Mouse (Mus musculus) lung, embryonic 14.5 days (tissue): Measurements from ENCODE around the gene Cpa2. TPM values are rescaled to one million over a fixed set of nuclear protein-coding genes. Genes with fewer than 3 reads are reported as not detected.

ENCODE experiments used
- ATAC-seq: fragments of 200-750 bp; cut with Nextera tagmentation; 2 replicates; pipeline ENCODE4 v1.8.0; 2017; ENCODE audit warnings: mild to moderate bottlenecking, moderate TSS enrichment, moderate library complexity; ENCODE audit not compliant: insufficient read depth
- DNase-seq: peaks from one replicate; pipeline ENCODE4 v3.0.0-alpha.2; 2015
- H3K27ac ChIP-seq: fragments of 300-500 bp; sonication (generic); 2 replicates; pipeline ENCODE4 v1.5.1; 2014; ENCODE audit warnings: low read depth, mild to moderate bottlenecking, moderate library complexity
- H3K27me3 ChIP-seq: fragments of 300-500 bp; sonication (generic); 2 replicates; pipeline ENCODE4 v1.6.1; 2014; ENCODE audit warnings: low read length, control low read depth; ENCODE audit not compliant: insufficient read depth
- H3K36me3 ChIP-seq: fragments of 300-500 bp; sonication (generic); 2 replicates; pipeline ENCODE4 v1.6.1; 2014; ENCODE audit warnings: control low read depth; ENCODE audit not compliant: insufficient read depth
- H3K4me1 ChIP-seq: fragments of 300-500 bp; sonication (generic); 2 replicates; pipeline ENCODE4 v1.6.1; 2014; ENCODE audit warnings: antibody characterized with exemption, control low read depth; ENCODE audit not compliant: insufficient read depth
- H3K4me2 ChIP-seq: fragments of 300-500 bp; sonication (generic); 2 replicates; pipeline ENCODE4 v1.6.1; 2014; ENCODE audit warnings: mild to moderate bottlenecking
- H3K4me3 ChIP-seq: fragments of 300-500 bp; sonication (generic); 2 replicates; pipeline ENCODE4 v1.5.1; 2014; ENCODE audit warnings: low read depth, low read length
- H3K9ac ChIP-seq: fragments of 300-500 bp; sonication (generic); 2 replicates; pipeline ENCODE4 v1.6.1; 2014
- H3K9me3 ChIP-seq: fragments of 300-500 bp; sonication (generic); 2 replicates; pipeline ENCODE4 v1.6.1; 2016; ENCODE audit warnings: low read depth, low read length, control low read depth
- CTCF ChIP-seq: IDR thresholded peaks from 2 replicates; pipeline ENCODE4 v1.5.1; 2016; ENCODE audit warnings: antibody characterized with exemption, low read depth
- WGBS: fragments of 180-500 bp; shearing (Covaris S2); extraction: QIAGEN DNeasy Blood & Tissue Kit; methylation state at CpG from one replicate; pipeline ENCODE4 v1.1.7; 2014; 5-methylcytosine and 5-hydroxymethylcytosine counted together
- polyA plus RNA-seq: library from polyadenylated mRNA; unstranded; fragments of >200 nt; fragmentation: Nextera tagmentation; extraction: Ambion mirVana; gene quantifications from 2 replicates; pipeline ENCODE4 v1.2.1, GENCODE M21; 2014

Cpa2 gene
- polyA plus RNA-seq, 1 experiment from 2014 or later = 7.2 TPM

DNA sequence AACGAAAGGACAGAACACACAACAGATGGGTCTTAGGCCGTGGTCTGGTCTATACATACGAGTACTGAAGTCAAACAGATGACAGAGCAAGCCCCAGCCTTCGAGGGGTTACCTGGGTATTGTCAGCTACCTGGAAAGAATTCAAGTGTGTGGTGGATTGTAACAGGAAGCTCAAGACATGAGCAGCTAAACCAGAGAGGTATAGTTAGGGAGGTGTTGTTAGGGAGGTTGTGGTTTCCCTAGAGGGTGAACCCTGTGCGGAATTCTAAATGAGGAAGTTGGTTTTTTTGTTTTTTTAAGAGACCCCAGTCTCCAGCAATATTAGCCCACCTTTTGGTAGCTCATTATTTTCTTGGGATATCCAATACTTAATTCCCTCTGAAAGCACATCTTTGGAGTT, 64.3 kb downstream of the Cpa2 start:
- ATAC-seq (no peak), DNase-seq (no peak)
- H3K4me3 ChIP-seq = no peak overlapping the region
- H3K27ac ChIP-seq = no peak overlapping the region
- no peak overlapping the region for H3K4me2 ChIP-seq
- no peaks in the 10 kb centered on the region for H3K36me3 ChIP-seq
- H3K4me1 ChIP-seq = no peaks in the 10 kb centered on the region
- 85% methylated on average over 5 of the region's 5 CpGs for WGBS
- TF ChIP-seq CTCF = no peak
- H3K9me3 ChIP-seq = no peaks in the 10 kb centered on the region
- no peaks in the 10 kb centered on the region for H3K27me3 ChIP-seq
- no peak overlapping the region for H3K9ac ChIP-seq

DNA sequence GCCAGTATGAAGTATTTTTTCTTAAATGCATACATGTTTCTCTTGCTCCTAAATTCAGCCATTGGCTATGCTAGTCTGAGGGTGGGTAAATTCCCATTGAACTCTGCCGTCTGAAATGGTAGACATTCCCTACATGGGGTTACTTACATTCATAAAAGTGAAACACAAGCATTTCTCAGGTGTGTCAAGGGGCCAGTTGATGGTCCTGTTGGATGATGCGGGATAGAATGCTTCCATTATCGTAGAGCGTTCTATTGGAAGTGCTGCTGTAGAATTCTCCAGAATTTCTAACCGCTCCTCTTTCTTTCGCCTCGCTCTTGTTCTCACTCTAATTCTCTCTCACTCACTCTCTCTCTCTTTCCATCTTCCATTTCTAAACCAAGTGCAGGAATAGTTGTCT, 69.3 kb downstream of the Cpa2 start, which contains the start of gene Cpa5:
Gene Cpa5, plus strand, starts transcription at position 301 of the 400 bp plus-strand sequence.
- TF ChIP-seq CTCF = no peak
- Histone ChIP-seq H3K4me1 (peaks cover under 1% of the 10 kb centered on the region; the same call in 1 of the 2 replicates), H3K4me3 (no peak within 1 kb of the TSS), H3K4me2 (no peak within 1 kb of the TSS), H3K9ac (no peak within 1 kb of the TSS), H3K27ac (no peak within 1 kb of the TSS), H3K36me3 (no peaks in the 10 kb centered on the region), H3K27me3 (no peaks in the 10 kb centered on the region), H3K9me3 (no peaks in the 10 kb centered on the region)
- DNase-seq (no peak), ATAC-seq (no peak)
- WGBS = 94% methylated on average over 7 of the region's 7 CpGs

DNA sequence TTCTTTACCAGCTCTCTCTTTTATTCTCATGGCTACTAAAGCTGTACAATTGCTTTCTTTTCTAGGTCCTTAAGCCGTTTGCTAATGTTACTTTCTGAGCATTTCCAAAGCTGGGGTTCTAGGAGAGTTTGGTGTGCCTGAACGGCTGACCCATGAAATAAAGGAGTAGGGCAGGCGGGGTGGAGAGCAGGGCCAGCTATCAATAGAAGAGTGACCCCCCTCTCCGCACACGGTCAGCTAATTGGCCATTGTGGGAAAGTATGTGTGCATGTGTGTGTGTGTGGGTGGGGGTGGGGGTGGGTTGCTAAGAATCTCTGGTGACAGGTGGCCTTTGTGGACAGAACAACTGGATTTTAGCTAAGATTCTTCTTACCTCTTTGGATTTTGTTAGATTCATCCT, 69.8 kb downstream of the Cpa2 start:
- no peak overlapping the region for H3K4me3 ChIP-seq
- no peaks in the 10 kb centered on the region for H3K9me3 ChIP-seq
- 69% methylated on average over 5 of the region's 5 CpGs for WGBS
- no peak for TF ChIP-seq CTCF
- no peak overlapping the region for H3K9ac ChIP-seq
- H3K27ac ChIP-seq = no peak overlapping the region
- H3K27me3 ChIP-seq = no peaks in the 10 kb centered on the region
- ATAC-seq = no peak
- no peak for DNase-seq
- no peak overlapping the region for H3K4me2 ChIP-seq
- peaks cover 6% of the 10 kb centered on the region for H3K4me1 ChIP-seq
- no peaks in the 10 kb centered on the region for H3K36me3 ChIP-seq

Other genes with a start within 250 kb of the Cpa2 start
- 42.3 and 45.8 TPM in 2 replicates for gene Ube2h, start 237.0 kb upstream of the Cpa2 start, polyA plus RNA-seq
- 66.8 and 66.9 TPM in 2 replicates for gene Zc3hc1, start 150.6 kb upstream of the Cpa2 start, polyA plus RNA-seq
- 32.6 and 33.9 TPM in 2 replicates for gene Klhdc10, start 139.7 kb upstream of the Cpa2 start, polyA plus RNA-seq
- gene Tmem209, start 31.8 kb upstream of the Cpa2 start, polyA plus RNA-seq = 43.5 and 44.7 TPM in 2 replicates
- 0.16 and 0.49 TPM in 2 replicates for gene Ssmem1, start 31.7 kb upstream of the Cpa2 start, polyA plus RNA-seq
- 0.07 and 0.14 TPM in 2 replicates for gene Cpa4, start 26.8 kb downstream of the Cpa2 start, polyA plus RNA-seq
- gene Cpa5, start 69.4 kb downstream of the Cpa2 start, polyA plus RNA-seq = 0.11 TPM in 1 of 2 replicates, not detected in the other
- 1.9 and 3.0 TPM in 2 replicates for gene Cpa1, start 97.6 kb downstream of the Cpa2 start, polyA plus RNA-seq
- gene Cep41, start 152.2 kb downstream of the Cpa2 start, polyA plus RNA-seq = 11.6 and 12.8 TPM in 2 replicates
- 1,596 and 1,677 TPM in 2 replicates for gene Mest, start 182.0 kb downstream of the Cpa2 start, polyA plus RNA-seq